ENCODE assay signal across 20 mouse cellular contexts in the genomic region with DNA sequence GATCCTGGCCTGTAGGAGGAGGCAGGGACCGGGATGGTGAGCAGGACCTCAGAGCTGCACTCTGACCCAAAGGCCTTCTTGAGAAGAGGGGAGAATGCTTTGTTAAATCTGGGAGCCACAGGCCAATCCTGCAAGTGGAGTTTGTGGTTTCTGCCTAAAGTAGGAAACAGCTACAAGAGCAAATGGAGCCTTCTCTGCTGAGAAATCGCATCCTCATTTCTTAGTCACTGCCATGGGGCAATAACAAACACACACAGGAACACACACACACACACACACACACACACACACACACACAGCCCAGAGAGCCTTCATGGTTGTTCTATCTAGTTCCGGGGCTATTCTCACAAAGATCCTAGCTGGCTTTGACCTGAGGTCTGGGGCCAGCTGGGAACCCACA.
DNase-seq lines count a peak whose midpoint lies in the region; ATAC-seq lines count a peak whose summit lies in the region.
"Had no signal": no experiment of that assay in that cellular context is flagged by ENCODE, and none has a peak within 500 bp of the region (broad histone marks: within the 10 kb centered on the region; RNA-seq: fewer than 3 reads in every experiment).

No protein-coding gene starts in this region.

- no peaks in the 10 kb centered on the region for H3K36me3 ChIP-seq in lung, embryonic 16.5 days (ENCODE audit: control insufficient read depth, insufficient read depth, low read length)
- no peaks in the 10 kb centered on the region for H3K36me3 ChIP-seq in embryonic facial prominence, embryonic 10.5 days (replicated peaks)
- H3K36me3 ChIP-seq in stomach, embryonic 15.5 days, result no peaks in the 10 kb centered on the region
- H3K36me3 ChIP-seq: hindbrain, embryonic 12.5 days; limb, embryonic 12.5 days; midbrain, embryonic 15.5 days; neural tube, embryonic 12.5 days had no signal

- ATAC-seq in lung, embryonic 16.5 days (ENCODE audit: low read depth), result no peak
- peak; percentile 53 for ATAC-seq in granulocyte monocyte progenitor cell, adult 5-6 weeks (replicated peaks; ENCODE audit: poor library complexity, severe bottlenecking)
- ATAC-seq in stomach, embryonic 15.5 days (ENCODE audit: insufficient read depth, low FRiP score, low read depth), result no peak
- ATAC-seq: liver, postnatal 0 days; midbrain, embryonic 15.5 days had no signal

- no peak overlapping the region for H3K4me3 ChIP-seq in lung, embryonic 16.5 days (ENCODE audit: low read length)
- no peak overlapping the region for H3K4me3 ChIP-seq in embryonic facial prominence, embryonic 10.5 days
- H3K4me3 ChIP-seq in stomach, embryonic 15.5 days (replicated peaks), result no peak overlapping the region
- H3K4me3 ChIP-seq: heart, adult 2 months; hindbrain, embryonic 12.5 days; limb, embryonic 12.5 days; megakaryocyte, embryonic 14.5 days; midbrain, embryonic 15.5 days; neural tube, embryonic 12.5 days had no signal

- no peaks in the 10 kb centered on the region for H3K27me3 ChIP-seq in lung, embryonic 16.5 days (ENCODE audit: control insufficient read depth, insufficient read depth, low read depth, low read length)
- peaks cover 19% of the 10 kb centered on the region; the same call in 1 of the 2 replicates for H3K27me3 ChIP-seq in embryonic facial prominence, embryonic 10.5 days (replicated peaks; ENCODE audit: low read depth, poor library complexity, severe bottlenecking)
- no peaks in the 10 kb centered on the region for H3K27me3 ChIP-seq in stomach, embryonic 15.5 days (replicated peaks)
- H3K27me3 ChIP-seq: hindbrain, embryonic 12.5 days; midbrain, embryonic 15.5 days; neural tube, embryonic 12.5 days had no signal

- 74% methylated on average over 3 of the region's 3 CpGs for WGBS in lung, embryonic 16.5 days
- 83% methylated on average over 3 of the region's 3 CpGs for WGBS in embryonic facial prominence, embryonic 10.5 days
- whole genome bisulfite sequencing in stomach, embryonic 15.5 days, result 74% methylated on average over 3 of the region's 3 CpGs

- peak overlapping the region; percentile 55 for H3K27ac ChIP-seq in lung, embryonic 16.5 days (ENCODE audit: low read length)
- peak overlapping the region; percentile 35; the same call in 1 of the 2 replicates for H3K27ac ChIP-seq in embryonic facial prominence, embryonic 10.5 days (replicated peaks)
- H3K27ac ChIP-seq in stomach, embryonic 15.5 days, result peak overlapping the region; percentile 82
- H3K27ac ChIP-seq: heart, adult 2 months; hindbrain, embryonic 12.5 days; limb, embryonic 12.5 days; midbrain, embryonic 15.5 days; neural tube, embryonic 12.5 days had no signal

- no peak overlapping the region for H3K9ac ChIP-seq in lung, embryonic 16.5 days (ENCODE audit: low read length)
- no peak overlapping the region for H3K9ac ChIP-seq in stomach, embryonic 15.5 days
- H3K9ac ChIP-seq: hindbrain, embryonic 12.5 days; limb, embryonic 12.5 days; liver, postnatal 0 days; midbrain, embryonic 15.5 days; neural tube, embryonic 12.5 days had no signal

- no peak overlapping the region for H3K4me2 ChIP-seq in lung, embryonic 16.5 days (ENCODE audit: low read depth, low read length)
- no peak overlapping the region for H3K4me2 ChIP-seq in stomach, embryonic 15.5 days
- H3K4me2 ChIP-seq: hindbrain, embryonic 12.5 days; limb, embryonic 12.5 days; liver, embryonic 11.5 days; midbrain, embryonic 15.5 days; neural tube, embryonic 12.5 days had no signal

- no peaks in the 10 kb centered on the region for H3K9me3 ChIP-seq in lung, embryonic 16.5 days (ENCODE audit: control insufficient read depth, low read length)
- H3K9me3 ChIP-seq in embryonic facial prominence, embryonic 10.5 days, result no peaks in the 10 kb centered on the region
- no peaks in the 10 kb centered on the region for H3K9me3 ChIP-seq in stomach, embryonic 15.5 days
- H3K9me3 ChIP-seq: hindbrain, embryonic 12.5 days; limb, embryonic 12.5 days; megakaryocyte, embryonic 14.5 days; midbrain, embryonic 15.5 days; neural tube, embryonic 12.5 days had no signal

- peaks cover 31% of the 10 kb centered on the region for H3K4me1 ChIP-seq in lung, embryonic 16.5 days (replicated peaks; ENCODE audit: control insufficient read depth, insufficient read depth, low read length)
- H3K4me1 ChIP-seq in embryonic facial prominence, embryonic 10.5 days, result peaks cover 34% of the 10 kb centered on the region
- peaks cover 13% of the 10 kb centered on the region; the same call in 1 of the 2 replicates for H3K4me1 ChIP-seq in stomach, embryonic 15.5 days
- H3K4me1 ChIP-seq: megakaryocyte, embryonic 14.5 days had no signal

- no peak for DNase-seq in lung, postnatal 36 days
- no peak for DNase-seq in embryonic facial prominence, embryonic 10.5 days (ENCODE audit: low spot score)
- DNase-seq in left cerebral cortex, adult 8-10 months (ENCODE audit: low spot score in 2 of 2), result no peak
- no peak for DNase-seq in adrenal gland, adult 2 months
- DNase-seq in T-cell, adult 2 months (ENCODE audit: low spot score), result no peak
- DNase-seq: cerebellum, adult 9-11 months; gastrocnemius, postnatal 25 days; heart, adult 2 months; liver, postnatal 0 days; retina, postnatal 1 day; right cerebral cortex, postnatal 25 days had no signal
